Mouse (Mus musculus) ovary, adult 2 months (tissue): Measurements from ENCODE around the gene Parvg. TPM values are rescaled to one million over a fixed set of nuclear protein-coding genes. Genes with fewer than 3 reads are reported as not detected.

ENCODE experiments used
- polyA plus RNA-seq: library from polyadenylated mRNA; depleted of rRNA; stranded (reverse); fragments of >200 nt; gene quantifications from 2 replicates; pipeline ENCODE4 v1.2.3, GENCODE M21; 2012; rRNA removed

The Parvg gene
- 1.9 and 2.4 TPM in 2 replicates for polyA plus RNA-seq

GRCm38 (mm10) chr15:84323966-84324869 is at the start of gene Parvg:
Gene Parvg (plus strand): TSS chr15:84324026.

Other genes starting within 250 kb of the Parvg start
- gene Sult4a1, start 218.3 kb upstream of the Parvg start, polyA plus RNA-seq, result 1.3 and 1.8 TPM in 2 replicates
- gene Pnpla5, start 200.9 kb upstream of the Parvg start, polyA plus RNA-seq, result 0.36 and 0.40 TPM in 2 replicates
- 77.6 and 80.2 TPM in 2 replicates for gene Pnpla3, start 156.2 kb upstream of the Parvg start, polyA plus RNA-seq
- gene Samm50, start 131.8 kb upstream of the Parvg start, polyA plus RNA-seq, result 9.0 and 10.3 TPM in 2 replicates
- gene Parvb, start 92.0 kb upstream of the Parvg start, polyA plus RNA-seq, result 16.7 and 39.6 TPM in 2 replicates
- 5.2 and 6.4 TPM in 2 replicates for gene Shisal1, start 123.1 kb downstream of the Parvg start, polyA plus RNA-seq
- gene Rtl6, start 233.8 kb downstream of the Parvg start, polyA plus RNA-seq, result 15.9 and 16.8 TPM in 2 replicates